Mouse (Mus musculus) heart, adult 2 months (tissue): ENCODE results near the gene Ranbp3. TPM values are rescaled to one million over a fixed set of nuclear protein-coding genes. Genes with fewer than 3 reads are reported as not detected.

Source experiments
- DNase-seq, 2 experiments: peaks; one replicate each; pipeline ENCODE4 v3.0.0; 2021
- H3K27ac ChIP-seq: fragments of 200-600 bp; 2 replicates; pipeline ENCODE4 v1.8.1; 2022
- H3K27me3 ChIP-seq: fragments of 200-500 bp; 2 replicates; pipeline ENCODE4 v1.6.1; 2012; ENCODE audit warnings: mild to moderate bottlenecking, low read length, inconsistent platforms, mixed read lengths; ENCODE audit not compliant: control insufficient read depth, insufficient read depth
- H3K36me3 ChIP-seq: fragments of 200-500 bp; 2 replicates; pipeline ENCODE4 v1.6.1; 2012; ENCODE audit warnings: low read length, inconsistent platforms; ENCODE audit not compliant: control insufficient read depth, insufficient read depth
- H3K4me1 ChIP-seq: fragments of 200-500 bp; 2 replicates; pipeline ENCODE4 v1.6.1; 2011; ENCODE audit warnings: low read length; ENCODE audit not compliant: control insufficient read depth, insufficient read depth
- H3K4me3 ChIP-seq: fragments of 200-600 bp; 2 replicates; pipeline ENCODE4 v1.8.1; 2022
- H3K79me2 ChIP-seq: fragments of 200-500 bp; replicated peaks from 2 replicates; pipeline ENCODE4 v1.6.1; 2012; ENCODE audit warnings: mild to moderate bottlenecking, inconsistent platforms, low read length, moderate library complexity, mixed read lengths; ENCODE audit not compliant: control insufficient read depth, insufficient read depth
- H3K9ac ChIP-seq: fragments of 200-500 bp; 2 replicates; pipeline ENCODE4 v1.6.1; 2012; ENCODE audit warnings: low read depth, mild to moderate bottlenecking, control low read depth, inconsistent platforms, low read length, mixed read lengths
- CTCF ChIP-seq: fragments of 200-600 bp; IDR thresholded peaks from 2 replicates; pipeline ENCODE4 v1.8.1; 2022; ENCODE audit warnings: antibody characterized with exemption, mild to moderate bottlenecking, moderate library complexity
- EP300 ChIP-seq: fragments of 200-500 bp; IDR thresholded peaks from 2 replicates; pipeline ENCODE4 v1.6.1; 2011; ENCODE audit warnings: low read depth, low read length, control low read depth; ENCODE audit not compliant: insufficient read depth
- POLR2A ChIP-seq: fragments of 200-500 bp; IDR thresholded peaks from 2 replicates; pipeline ENCODE4 v1.6.1; 2011; ENCODE audit warnings: mild to moderate bottlenecking, low read depth, low read length, control low read depth; ENCODE audit not compliant: insufficient read depth
- WGBS: fragments of 180-500 bp; shearing (Covaris S2); methylation state at CpG from one replicate; pipeline ENCODE4 v1.1.7; 2018; 5-methylcytosine and 5-hydroxymethylcytosine counted together
- intact Hi-C: fragments of 180-260 bp; cut with DNase I; formaldehyde crosslinking; loops from one replicate; pipeline ENCODE4 v1.15.1; 2025
- polyA plus RNA-seq: library from polyadenylated mRNA; depleted of rRNA; stranded (reverse); fragments of >200 nt; gene quantifications from 2 replicates; pipeline ENCODE4 v1.2.3, GENCODE M21; 2012
- total RNA-seq, 2 experiments: library from RNA; stranded (reverse); gene quantifications; 2 replicates each; pipeline ENCODE4 v1.2.3; 2021

Gene Ranbp3
- total and polyA plus RNA-seq, 3 experiments: 37.6 to 40.6 (median 37.7) TPM

GRCm38 (mm10) chr17:56668384-56669144 is 4.5 kb upstream of the Ranbp3 start:
- peak overlapping the region; percentile 53 for H3K9ac ChIP-seq
- H3K4me3 ChIP-seq: peak overlapping the region; percentile 63
- intact Hi-C loops: loop anchor here (1.0 to 5.0 kb wide), 4 partner anchors 55 to 312 kb away; partner anchors contain the start of gene Rpl36
- DNase-seq: peak; percentile 83 to 89
- H3K36me3 ChIP-seq: no peaks in the 10 kb centered on the region
- TF ChIP-seq CTCF (peak; percentile 98), POLR2A (no peak), EP300 (peak; percentile 75)
- no peaks in the 10 kb centered on the region for H3K27me3 ChIP-seq
- H3K4me1 ChIP-seq: peaks cover 4% of the 10 kb centered on the region; the same call in 1 of the 2 replicates
- H3K27ac ChIP-seq: 0 out of 2 replicates have a peak overlapping the region, but pooled peaks have one; percentile 21
- 2% methylated on average over 31 of the region's 31 CpGs for WGBS
- H3K79me2 ChIP-seq: peaks cover under 1% of the 10 kb centered on the region; the same call in 1 of the 2 replicates

GRCm38 (mm10) chr17:56669766-56670165 is 3.3 kb upstream of the Ranbp3 start:
- WGBS: 88% methylated on average over 8 of the region's 8 CpGs
- H3K79me2 ChIP-seq: peaks cover 5% of the 10 kb centered on the region; the same call in 1 of the 2 replicates
- no peak overlapping the region for H3K9ac ChIP-seq
- no peak for TF ChIP-seq CTCF
- no peak for TF ChIP-seq POLR2A
- no peak for TF ChIP-seq EP300
- intact Hi-C loops: loop anchor here (2.0 to 5.0 kb wide), 4 partner anchors 81 to 313 kb away; partner anchors contain the start of gene Dus3l
- no peaks in the 10 kb centered on the region for H3K27me3 ChIP-seq
- H3K4me1 ChIP-seq: peaks cover 7% of the 10 kb centered on the region
- DNase-seq: no peak
- no peaks in the 10 kb centered on the region for H3K36me3 ChIP-seq
- no peak overlapping the region for H3K4me3 ChIP-seq
- no peak overlapping the region for H3K27ac ChIP-seq

DNA sequence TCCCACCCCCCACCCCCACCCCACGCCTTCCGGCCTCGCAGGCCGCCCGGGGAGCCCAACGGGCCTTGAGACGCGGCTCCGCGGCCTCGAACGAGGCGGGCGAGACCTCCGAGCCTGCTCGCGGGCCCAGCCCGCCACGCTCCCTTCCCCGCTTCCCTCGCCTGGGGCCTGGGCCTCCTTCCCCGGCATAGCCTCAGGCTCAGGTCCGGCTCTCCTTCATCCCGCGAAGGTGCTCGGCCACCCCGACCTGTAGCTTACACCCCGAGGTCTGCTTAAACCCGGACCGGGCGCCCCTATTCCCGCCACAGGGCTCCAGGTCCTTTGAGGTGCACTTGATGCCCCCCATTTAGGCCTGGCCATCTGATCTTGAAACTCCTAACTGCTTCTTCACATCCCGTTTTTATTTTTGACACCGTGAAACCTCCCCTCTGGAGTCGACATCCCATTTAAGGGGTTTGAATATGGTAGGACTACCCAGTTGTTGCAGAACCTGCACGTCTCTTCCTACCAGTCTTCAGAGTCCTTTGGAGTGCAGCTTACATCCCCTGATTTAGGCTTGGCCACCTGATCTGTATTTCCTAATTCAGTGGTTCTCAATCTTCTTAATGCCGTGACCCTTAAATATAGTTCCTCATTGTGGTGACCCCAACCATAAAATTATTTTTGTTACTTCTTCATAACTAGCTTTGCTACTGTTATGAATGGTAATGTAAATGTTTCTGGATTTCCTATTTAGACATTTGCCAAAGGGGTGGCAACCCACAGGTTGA is 738 bp downstream of the Ranbp3 start:
- H3K4me3 ChIP-seq: peak overlapping the region; percentile 88
- no peaks in the 10 kb centered on the region for H3K27me3 ChIP-seq
- peak overlapping the region; percentile 94 for H3K27ac ChIP-seq
- whole genome bisulfite sequencing: 1% methylated on average over 35 of the region's 37 CpGs
- 0 out of 2 replicates have a peak, but pooled peaks cover 2% of the 10 kb centered on the region for H3K36me3 ChIP-seq
- intact Hi-C loops: loop anchor here (2.0 to 5.0 kb wide), 3 partner anchors 43 to 88 kb away; partner anchors contain the start of genes Dus3l, Lonp1 and Ndufa11
- TF ChIP-seq POLR2A: no peak
- TF ChIP-seq EP300: no peak
- TF ChIP-seq CTCF: no peak
- DNase-seq: no peak
- peak overlapping the region; percentile 98 for H3K9ac ChIP-seq
- peaks cover 15% of the 10 kb centered on the region for H3K79me2 ChIP-seq
- peaks cover 8% of the 10 kb centered on the region for H3K4me1 ChIP-seq

- Histone ChIP-seq H3K4me3 (no peak overlapping the region), H3K27ac (no peak overlapping the region), H3K27me3 (no peaks in the 10 kb centered on the region), H3K4me1 (peaks cover 9% of the 10 kb centered on the region), H3K36me3 (no peaks in the 10 kb centered on the region), H3K79me2 (peaks cover 13% of the 10 kb centered on the region), H3K9ac (no peak overlapping the region)
- intact Hi-C loops: no loop called here
- TF ChIP-seq CTCF (no peak), EP300 (no peak), POLR2A (no peak)
- WGBS: 59% methylated on average over 4 of the region's 4 CpGs
- DNase-seq: no peak
These were observed 8.7 kb downstream of the Ranbp3 start for GRCm38 (mm10) chr17:56681791-56682190.

DNA sequence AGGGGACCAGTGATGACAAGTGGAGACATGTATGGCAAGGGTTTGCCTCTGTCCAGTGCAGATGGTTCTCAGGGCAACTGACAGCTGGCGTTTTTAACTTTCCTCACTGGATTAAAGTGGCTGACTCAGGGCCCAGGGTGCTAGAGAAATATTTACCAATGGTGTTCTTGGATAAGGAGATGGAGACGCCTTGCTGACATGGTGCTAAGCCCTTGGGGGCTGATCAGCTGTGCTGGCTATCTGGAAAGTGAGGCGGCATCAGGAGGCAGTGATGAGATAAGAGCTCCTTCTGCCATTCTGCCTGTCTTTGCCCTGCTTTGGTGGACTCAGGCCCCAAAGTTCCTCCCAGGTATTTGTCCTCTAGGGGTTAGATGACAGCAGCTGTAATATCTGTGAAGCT is 9.8 kb downstream of the Ranbp3 start:
- Histone ChIP-seq H3K27ac (no peak overlapping the region), H3K9ac (no peak overlapping the region), H3K36me3 (no peaks in the 10 kb centered on the region), H3K27me3 (no peaks in the 10 kb centered on the region), H3K4me3 (no peak overlapping the region), H3K4me1 (peaks cover 9% of the 10 kb centered on the region), H3K79me2 (peaks cover 12% of the 10 kb centered on the region)
- intact Hi-C loops: no loop called here
- WGBS: 48% methylated on average over 3 of the region's 3 CpGs
- TF ChIP-seq CTCF (no peak), POLR2A (no peak), EP300 (no peak)
- DNase-seq: no peak
